Mouse (Mus musculus): ENCODE results near the gene Thoc6.

Gene Thoc6

DNA sequence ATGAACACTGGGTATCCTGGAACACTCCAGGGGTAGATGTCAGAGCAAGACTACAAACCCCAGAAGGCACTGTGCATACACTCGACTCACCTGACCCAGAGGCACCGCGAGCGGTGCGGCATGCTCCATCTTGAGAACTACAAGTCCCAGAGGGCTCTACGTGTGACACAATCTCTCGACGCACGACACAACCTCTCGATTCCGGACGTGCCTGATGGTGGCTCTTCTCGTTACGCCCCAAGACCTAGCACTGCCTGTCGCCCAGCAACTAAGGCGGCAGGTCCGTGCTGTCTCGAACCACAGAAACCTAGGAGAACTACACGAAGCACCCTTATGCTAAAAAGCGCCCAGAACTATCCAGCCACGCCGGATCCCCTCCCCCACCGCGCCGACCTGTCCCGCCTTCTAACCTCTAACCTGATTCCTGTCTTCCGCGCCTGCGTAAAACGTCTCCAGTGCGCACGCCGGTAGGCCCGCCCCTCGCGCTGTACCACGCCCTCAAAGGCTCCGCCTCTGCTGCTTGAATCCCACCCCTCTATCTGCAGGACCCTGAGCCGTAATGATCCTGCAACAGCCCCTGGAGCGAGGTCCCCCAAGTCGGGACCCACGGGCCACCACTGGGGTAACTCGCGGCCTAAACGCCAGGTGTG is at the start of gene Thoc6, which contains the start of gene Hcfc1r1:
Gene Thoc6 (minus strand): TSS at position 459 of the 650 bp plus-strand sequence.
Gene Hcfc1r1 (plus strand): TSS at position 173 of the 650 bp plus-strand sequence.
- peak; percentile 98 for DNase-seq (ENCODE audit: low read depth)

DNA sequence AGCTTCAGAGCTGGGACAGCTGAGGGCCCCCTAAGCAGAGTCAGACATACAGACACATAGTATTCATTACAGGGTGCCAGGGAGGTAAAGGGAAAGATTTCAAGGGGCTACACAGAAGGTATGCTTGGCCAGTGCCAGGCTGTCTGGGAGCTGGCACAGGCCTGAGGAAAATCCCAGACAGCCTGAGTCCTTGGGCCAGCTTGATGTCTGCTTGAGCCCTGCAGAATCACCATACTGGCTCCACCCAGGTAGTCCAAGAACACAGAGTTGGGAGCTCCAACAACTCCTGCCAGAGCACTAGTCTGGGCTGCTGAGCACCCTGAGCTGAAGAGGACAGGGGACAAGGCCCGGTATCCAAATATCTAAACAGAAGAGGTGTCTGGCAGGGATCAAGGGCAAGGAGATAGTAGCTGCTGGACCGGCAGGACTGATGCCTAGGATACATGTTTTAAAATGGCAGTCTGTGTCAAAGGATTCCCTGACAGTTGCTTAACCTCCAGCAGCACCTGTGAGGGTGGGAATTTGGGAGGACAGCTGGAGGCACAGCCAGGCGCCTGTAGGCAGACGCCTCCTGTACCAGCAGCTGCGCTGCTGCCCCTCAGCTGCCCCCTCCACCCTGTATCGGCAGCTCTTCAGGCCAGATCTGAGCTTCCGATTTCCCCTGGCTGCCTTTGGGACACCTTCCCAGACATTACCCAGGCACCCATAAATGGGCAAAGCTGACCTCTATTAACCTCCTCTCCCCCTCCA is 48.9 kb upstream of the Thoc6 start, which contains the start of gene 1520401A03Rik:
Gene 1520401A03Rik (minus strand): TSS at position 408 of the 750 bp plus-strand sequence.
- DNase-seq (ENCODE audit: low read depth), result no peak

GRCm38 (mm10) chr17:23721886-23722285 is 48.2 kb upstream of the Thoc6 start:
- DNase-seq (ENCODE audit: low read depth), result no peak

DNA sequence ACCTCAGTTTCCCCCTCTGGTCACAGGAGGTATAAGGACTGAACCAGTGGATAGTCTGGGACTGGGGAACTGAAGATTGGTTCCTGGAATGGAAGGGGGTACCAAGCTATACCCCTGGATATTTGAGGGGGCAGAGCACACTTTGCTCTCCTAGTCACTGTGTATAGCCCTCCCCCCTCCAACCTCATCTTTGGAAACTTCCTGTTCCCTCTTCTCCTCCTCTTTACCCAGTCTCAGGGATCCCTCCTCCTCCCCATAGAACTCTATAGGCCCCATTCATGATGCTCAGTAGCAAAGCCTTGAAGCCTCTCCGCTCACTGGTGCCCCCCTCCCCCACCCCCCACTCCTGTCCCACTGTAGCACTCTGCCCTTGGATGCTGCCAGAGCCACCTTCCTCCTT is 45.8 kb upstream of the Thoc6 start:
- DNase-seq (ENCODE audit: low read depth), result no peak

GRCm38 (mm10) chr17:23717003-23717402 is 43.3 kb upstream of the Thoc6 start:
- no peak for DNase-seq (ENCODE audit: low read depth)

DNA sequence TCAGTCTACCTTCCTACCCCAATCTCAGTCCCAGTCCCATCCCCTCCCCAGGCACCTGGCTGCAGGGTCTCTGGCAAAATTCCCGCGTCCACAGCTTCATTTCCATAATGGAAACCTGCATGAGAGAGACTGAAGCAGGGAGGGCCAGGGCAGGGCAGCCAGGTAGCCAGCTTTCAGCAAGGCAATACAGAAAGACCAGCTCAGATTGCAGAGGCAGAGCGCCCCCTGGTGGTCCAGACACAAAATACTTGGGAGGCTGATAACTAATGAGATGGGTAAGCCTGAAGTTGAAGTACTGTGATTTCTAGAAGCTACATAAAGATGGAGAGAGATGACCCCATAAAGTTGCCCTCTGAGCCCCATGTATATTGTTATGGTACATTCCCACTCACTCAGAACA is 32.5 kb upstream of the Thoc6 start:
- DNase-seq (ENCODE audit: low read depth), result peak; percentile 75

GRCm38 (mm10) chr17:23705525-23706104 is 31.9 kb upstream of the Thoc6 start:
- no peak for DNase-seq (ENCODE audit: low read depth)

DNA sequence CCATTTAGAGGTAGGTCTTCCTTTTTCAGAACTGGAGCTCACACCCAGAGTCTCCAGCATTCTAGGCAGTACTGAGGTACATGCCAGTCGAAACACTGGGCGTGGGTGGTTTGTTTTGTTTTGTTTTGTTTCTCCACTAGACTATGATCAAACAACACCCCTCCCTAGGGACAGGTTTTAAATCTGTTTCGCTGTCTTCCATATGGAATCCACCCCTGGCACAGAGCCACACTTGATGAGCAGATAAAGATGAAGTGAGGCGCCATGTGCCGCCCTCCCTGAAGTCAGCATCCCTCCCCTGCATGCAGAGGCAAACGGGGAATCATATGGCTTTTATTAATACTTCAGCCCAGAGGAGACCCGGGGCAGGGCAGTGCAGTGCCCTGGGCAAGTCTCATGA is 31.1 kb upstream of the Thoc6 start:
- DNase-seq (ENCODE audit: low read depth), result no peak

DNA sequence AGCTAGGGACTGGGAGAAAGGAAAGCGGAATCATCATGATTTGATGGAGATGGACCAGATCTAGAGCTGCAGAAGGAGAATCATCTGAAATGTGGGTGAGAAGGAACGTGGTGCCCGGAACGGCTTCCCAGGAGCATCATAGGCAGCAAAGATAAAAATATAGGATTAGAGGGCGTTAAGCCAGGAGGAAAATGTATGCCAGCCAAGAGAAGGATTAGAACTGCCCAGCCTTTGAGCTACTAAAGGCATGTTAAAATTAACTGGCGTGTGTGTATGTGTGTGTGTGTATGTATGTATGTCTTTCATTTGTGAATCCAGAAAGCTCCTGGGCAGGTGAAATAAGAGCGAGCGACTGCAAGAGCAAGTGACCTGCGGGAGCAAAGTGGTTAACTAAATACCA is 29.6 kb upstream of the Thoc6 start:
- DNase-seq (ENCODE audit: low read depth), result no peak

DNA sequence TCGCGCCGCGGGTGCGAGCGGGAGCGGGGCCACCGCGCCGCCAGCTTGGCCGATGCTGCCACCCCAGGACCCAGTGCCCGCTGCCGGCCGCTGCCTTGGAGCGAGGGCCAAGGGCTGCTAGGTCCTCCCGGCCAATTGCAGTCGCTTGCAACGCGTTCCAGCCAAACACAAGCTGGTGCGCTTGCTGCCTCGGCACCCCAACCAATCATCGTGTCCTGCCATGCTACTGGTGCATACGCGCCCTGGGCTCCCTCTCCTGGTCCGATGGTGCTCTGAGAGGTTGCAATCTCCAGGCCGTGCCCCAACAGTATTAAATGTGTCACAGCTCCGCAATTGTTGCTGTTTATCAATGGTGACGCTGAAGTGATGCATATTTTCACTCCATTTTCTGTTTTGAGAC is 26.4 kb upstream of the Thoc6 start:
- DNase-seq (ENCODE audit: low read depth), result peak; percentile 86

DNA sequence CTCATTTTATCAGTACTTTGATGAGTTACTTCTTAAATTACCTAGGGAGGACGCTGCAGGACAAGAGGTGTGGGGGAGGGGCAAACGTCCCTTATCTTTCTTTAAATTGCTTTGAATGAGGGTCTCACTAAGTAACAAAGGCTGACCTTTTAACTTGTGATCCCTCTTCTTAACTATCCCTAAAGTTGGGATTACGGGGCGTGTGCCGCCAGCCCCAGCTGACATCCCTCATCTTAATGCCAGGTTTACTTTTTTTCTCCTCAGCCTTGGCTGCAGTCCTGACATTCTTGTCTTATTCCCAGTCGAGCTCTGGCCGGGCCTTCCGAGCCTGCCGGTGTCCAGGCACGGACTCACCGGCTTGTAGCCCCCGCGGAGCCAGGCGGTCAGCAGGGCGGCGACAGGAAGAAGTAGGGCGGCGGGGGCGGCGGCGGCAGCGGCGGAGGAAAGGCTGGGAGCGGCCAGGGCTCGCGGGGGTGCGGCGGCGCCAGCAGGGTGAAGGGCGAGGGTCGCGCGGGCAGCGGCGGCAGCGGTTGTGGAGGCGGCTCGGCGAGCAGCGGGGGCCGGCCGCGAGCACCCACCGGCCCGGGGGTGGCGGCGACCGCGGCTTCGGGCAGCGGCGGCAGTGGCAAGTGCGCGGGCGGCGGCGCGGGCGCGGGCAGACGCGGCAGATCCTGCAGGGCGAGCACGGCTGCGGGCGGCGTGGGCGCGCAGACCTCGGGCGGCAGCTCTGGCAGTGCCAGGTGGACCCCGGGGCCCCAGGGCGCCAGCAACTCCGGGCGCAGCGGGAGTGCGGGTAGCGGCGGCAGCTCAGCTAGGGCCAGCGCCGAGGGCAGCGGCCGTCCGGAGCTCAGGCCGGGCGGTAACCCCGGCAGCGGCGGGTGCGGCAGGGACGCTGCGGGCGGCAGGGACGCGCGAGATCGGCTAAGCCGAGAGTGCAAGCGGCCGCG is 25.7 kb upstream of the Thoc6 start:
- DNase-seq (ENCODE audit: low read depth), result no peak

DNA sequence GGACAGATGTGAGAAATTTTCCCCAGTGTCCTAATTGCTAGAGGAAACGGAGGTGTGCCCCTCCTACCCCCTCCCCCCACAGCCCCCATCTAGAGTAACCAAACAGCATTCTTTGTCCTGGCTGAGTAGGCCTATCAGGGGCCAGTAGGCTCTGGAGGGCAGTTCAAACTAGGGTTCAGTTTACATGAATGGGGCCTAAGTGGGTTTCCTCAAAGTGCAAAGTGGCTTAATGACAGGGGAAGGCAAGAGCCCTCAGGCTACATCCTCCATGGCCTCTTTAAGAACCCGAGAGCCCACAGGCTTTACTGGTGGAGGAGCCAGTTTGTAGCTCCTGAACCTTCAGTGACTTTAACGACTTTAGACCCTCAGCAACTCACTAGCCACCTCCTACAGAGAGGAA is 22.1 kb upstream of the Thoc6 start:
- no peak for DNase-seq (ENCODE audit: low read depth)

DNA sequence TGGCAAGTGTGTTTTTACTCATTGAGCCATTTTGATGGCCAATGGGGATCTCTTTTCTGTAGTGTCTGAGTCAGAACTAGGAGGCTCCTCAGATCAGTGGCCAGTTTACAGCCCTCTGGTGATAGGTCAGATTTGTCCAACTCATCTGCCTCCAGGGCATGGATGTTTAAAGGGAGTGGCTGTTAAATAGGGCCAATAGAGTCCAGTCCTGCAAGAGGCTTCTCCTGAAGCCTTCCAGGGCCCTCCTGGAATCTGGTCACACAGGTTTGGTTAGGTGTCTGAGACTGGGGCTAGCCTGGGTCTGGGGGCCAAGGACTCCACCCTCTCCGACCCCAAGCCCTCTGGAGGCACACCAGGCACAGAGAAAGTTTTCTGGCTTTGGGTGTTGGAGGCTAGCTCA is 20.8 kb upstream of the Thoc6 start:
- DNase-seq (ENCODE audit: low read depth), result no peak

DNA sequence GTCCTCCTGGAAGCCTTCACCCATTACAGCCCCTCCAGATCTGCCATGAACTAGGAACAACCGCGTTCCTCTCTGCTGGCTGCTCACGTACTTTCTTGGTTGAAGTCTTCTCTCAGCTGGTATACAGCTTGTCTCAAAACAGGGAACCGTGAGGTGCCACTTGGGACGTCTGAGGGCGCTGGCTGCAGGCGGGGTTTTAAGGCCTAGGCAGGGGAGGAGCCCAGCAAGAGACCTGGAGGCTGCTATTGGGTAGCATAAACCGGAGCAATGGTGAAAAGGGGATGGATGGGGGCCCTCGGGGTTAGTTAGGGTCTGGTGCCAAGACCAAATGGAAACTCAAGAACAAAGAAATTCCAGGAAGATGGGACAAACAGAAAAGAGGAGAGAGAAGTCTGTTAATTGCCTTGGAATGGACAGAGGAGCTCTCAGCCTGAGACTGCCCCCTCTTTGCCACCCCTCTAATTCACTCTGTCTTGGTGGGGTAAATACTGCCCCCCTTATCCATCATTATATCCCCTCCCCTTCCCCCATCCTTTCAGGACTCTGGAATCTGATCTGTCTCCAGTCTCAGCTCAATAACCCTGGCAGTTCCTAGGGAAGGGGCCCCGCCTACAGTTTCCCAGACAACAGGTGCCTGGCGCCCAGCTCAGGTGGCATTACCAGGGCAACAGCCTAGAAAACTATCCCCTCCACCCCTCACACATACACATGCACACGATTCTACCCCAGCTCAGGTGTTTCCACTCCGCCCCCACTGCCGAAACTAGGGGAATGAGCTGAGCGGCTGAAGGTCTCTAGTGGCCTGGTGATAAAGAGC is 10.4 kb upstream of the Thoc6 start, which contains the start of gene Cldn9:
Gene Cldn9 (minus strand): TSS at position 171 of the 817 bp plus-strand sequence.
- DNase-seq (ENCODE audit: low read depth), result no peak

DNA sequence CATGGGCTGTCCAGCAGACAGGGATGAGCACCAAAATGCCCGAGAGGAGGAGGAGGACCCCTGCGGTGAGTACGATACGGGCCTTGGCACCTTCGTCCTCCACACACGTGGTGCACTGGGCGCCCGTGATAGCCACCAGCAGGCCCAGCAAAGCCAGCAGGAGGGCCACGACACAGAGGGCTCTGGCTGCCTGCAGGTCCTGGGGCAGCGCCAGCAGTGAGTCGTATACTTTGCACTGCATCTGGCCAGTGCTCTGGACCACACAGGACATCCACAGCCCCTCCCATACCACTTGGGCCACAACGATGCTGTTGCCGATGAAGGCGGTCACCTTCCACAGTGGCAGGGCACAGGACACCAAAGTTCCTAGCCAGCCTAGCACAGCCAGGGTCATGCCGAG is 9.5 kb upstream of the Thoc6 start:
- DNase-seq (ENCODE audit: low read depth), result no peak

DNA sequence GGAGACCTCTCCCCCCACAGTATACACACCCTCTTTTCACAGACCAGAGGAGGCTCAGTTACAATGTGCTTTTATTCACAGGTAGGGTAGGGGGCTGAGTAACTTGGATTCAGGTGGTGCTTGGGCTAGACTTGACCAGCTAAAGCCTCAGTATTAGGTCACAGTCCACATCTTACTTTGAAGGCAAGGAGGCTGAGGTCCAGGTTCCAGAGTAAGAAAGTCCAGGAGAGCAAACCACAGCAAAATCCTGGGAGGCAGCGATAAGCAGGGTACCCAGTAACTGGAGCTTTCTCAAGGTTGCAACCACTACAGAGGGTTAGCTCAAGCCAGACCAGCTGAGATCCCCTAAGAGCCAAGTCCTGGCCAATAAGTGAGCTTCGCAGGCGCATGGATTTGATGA is 8.8 kb upstream of the Thoc6 start:
- DNase-seq (ENCODE audit: low read depth), result no peak

- no peak for DNase-seq (ENCODE audit: low read depth)
Measured at GRCm38 (mm10) chr17:23682092-23682491, 8.4 kb upstream of the Thoc6 start.

DNA sequence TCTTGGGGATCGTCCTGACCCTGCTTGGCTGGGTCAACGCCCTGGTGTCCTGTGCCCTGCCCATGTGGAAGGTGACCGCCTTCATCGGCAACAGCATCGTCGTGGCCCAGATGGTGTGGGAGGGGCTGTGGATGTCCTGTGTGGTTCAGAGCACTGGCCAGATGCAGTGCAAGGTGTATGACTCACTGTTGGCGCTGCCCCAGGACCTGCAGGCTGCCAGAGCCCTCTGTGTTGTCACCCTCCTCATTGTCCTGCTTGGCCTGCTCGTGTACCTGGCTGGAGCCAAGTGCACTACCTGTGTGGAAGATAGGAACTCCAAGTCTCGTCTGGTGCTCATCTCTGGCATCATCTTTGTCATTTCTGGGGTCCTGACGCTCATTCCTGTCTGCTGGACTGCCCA is 7.4 kb upstream of the Thoc6 start:
- peak; percentile 63 for DNase-seq (ENCODE audit: low read depth)

- peak; percentile 57 for DNase-seq (ENCODE audit: low read depth)
Measured at GRCm38 (mm10) chr17:23680336-23680735, 6.7 kb upstream of the Thoc6 start.

DNA sequence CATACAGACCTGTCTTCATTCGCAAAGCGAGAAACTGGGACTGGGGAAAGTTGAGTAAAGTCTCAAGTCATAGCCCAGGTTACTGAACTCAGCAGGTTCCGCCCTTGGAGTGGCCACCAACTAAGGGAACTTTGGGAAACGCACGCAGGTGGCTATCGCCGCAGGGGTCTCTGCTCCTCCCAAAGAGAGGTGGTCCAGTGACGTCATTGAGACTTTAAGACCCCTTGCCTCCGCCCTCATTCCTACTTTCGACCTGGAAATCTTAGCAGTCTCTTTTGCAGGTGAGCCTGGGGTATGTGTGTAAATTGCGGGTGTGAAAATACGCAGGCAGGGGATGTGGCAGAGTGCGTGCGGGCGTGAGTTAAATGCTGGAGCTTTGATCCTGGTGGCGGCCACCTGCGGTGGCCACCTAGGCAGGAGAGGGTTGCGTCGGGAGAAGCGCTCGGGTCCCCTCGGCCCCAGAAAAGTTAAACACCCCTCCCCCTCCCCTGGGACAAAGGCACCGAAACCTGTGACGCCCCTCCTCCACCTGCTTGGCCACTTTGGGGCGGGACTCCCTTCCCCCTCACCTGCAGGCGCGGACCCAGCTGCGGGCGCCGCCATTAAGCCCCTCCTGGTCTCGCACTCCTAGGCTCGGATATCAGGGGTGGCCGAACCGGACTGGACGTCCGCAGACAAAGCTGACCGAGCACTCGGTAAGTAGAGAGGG is 5.6 kb upstream of the Thoc6 start, which contains the start of gene Cldn6:
Gene Cldn6 (plus strand): TSS at position 123 of the 709 bp plus-strand sequence.
- no peak for DNase-seq (ENCODE audit: low read depth)
